Mouse (Mus musculus): Measurements from ENCODE around the gene Ush1c.

- peak; percentile 42 for TF ChIP-seq CTCF (IDR thresholded peaks at IDR 0.05; ENCODE audit: low read depth)
- TF ChIP-seq EP300 (IDR thresholded peaks at IDR 0.05; ENCODE audit: low read depth) = no peak
Measured at GRCm38 (mm10) chr7:46226253-46226652, 12.1 kb downstream of the Ush1c start.

Measured in heart, postnatal 0 days (tissue).